Mouse (Mus musculus): ENCODE results near the gene Gm20489.

DNA sequence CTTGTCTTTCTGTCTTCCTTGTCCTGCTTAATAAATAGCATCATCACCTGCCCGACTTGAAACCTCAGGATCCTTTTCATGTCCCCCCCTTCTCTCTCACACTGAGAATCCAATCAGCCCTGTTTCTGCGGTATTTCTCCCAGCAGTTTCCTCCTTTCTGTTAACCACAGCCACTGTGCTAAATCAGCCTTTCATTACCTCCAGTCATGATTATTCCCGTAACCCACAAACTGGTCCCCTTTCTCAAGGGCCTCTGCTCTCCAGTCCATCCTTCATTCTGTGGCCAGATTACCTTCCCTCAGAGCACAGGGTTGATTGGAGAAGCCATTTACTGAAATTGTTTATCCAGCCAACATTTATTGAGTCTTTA lies at the start of gene Gm20489:
- no peak for TF ChIP-seq EP300 (IDR thresholded peaks at IDR 0.05; ENCODE audit: low read depth)
- TF ChIP-seq CTCF (IDR thresholded peaks at IDR 0.05; ENCODE audit: low read depth), result no peak
